Mouse (Mus musculus) embryonic fibroblast, embryonic 13.5 days (primary cell): ENCODE results near the gene Calcb.
"Not testable (repeated sequence)": the region's sequence is repeated elsewhere in the genome, so short reads cannot be mapped to it uniquely, and the experiment has no call there.

Source experiments
- CTCF ChIP-seq: IDR thresholded peaks from 2 replicates; pipeline ENCODE4 v1.5.1; 2011; ENCODE audit warnings: mild to moderate bottlenecking, control low read depth, low read length, moderate library complexity, borderline replicate concordance; ENCODE audit not compliant: insufficient read depth
- POLR2A ChIP-seq: IDR thresholded peaks from 2 replicates; pipeline ENCODE4 v1.6.1; 2011; ENCODE audit warnings: low read depth, mild to moderate bottlenecking, control low read depth, low read length, moderate library complexity

DNA sequence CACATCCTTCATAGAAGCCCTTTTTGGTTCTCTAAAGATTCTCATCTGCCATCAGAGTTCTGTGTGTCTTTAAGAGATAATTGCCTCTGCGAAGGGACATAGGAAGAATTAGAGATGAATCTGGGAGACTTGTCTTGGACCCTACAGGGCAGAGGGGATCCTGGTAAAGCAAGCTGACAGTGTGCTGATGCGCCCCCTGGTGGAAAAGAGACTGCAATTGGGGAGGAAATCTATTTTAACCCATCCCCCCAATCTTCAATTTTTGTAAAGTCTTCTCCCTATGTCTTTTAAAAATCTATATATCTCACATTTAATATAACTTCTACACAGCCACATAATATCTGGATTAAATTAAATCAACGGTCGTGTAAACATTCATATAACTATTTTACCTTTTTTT is 11.3 kb downstream of the Calcb start:
- not testable (repeated sequence) for TF ChIP-seq POLR2A, CTCF
